Mouse (Mus musculus): ENCODE measurements at regions not wholly inside any gene's neighbourhood (a gene's known extent, or its start where the extent isn't known, plus 50 kb on each side); places are given as distances from the start of the nearest gene placed in this dataset.

- TF ChIP-seq POLR2A (IDR thresholded peaks at IDR 0.05; ENCODE audit: borderline replicate concordance, low read depth, low read length) (no peak), CTCF (IDR thresholded peaks at IDR 0.05; ENCODE audit: low read depth, low read length) (no peak)
Measured at GRCm38 (mm10) chr3:9113410-9113809, 496.5 kb downstream of the Zfp704 start.

All from bone marrow macrophage, adult 2 months (primary cell).